Mouse (Mus musculus) adrenal gland, postnatal 25 days (tissue): ENCODE results near the gene Gad1. TPM values are rescaled to one million over a fixed set of nuclear protein-coding genes. Genes with fewer than 3 reads are reported as not detected.

Experiments
- DNase-seq: peaks from one replicate; pipeline ENCODE4 v3.0.0; 2021; ENCODE audit warnings: mixed read lengths
- long read RNA-seq: library from polyadenylated mRNA; stranded (forward); transcript quantifications from one replicate; pipeline ENCODE4 v2.0.0, GENCODE M21; 2021
- total RNA-seq: library from RNA; stranded (reverse); gene quantifications from 2 replicates; pipeline ENCODE4 v1.2.3, GENCODE M21; 2021

The Gad1 gene
- total RNA-seq: 0.94 and 1.5 TPM in 2 replicates
- long read RNA-seq: 0 reads

DNA sequence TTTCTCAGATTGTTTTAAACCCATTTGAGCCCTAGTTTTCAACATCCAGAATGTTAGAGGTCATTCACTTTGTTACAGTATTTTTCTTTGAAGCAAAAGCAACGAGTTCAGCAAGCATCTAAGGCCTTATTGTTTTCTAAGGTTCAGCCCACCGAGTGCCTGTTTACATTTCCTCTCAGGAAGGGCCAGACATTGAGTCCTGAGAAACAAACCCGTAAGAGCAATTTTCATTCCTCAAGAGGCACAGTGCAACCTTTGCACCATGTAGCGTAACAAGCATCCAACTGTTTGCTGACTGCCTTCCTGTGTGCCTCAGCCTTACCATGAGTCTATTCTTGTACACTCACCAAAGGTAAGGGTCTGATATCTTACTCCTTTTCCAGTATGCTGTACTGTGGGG lies at the start of gene Gad1:
Gene Gad1 (plus strand): TSS at position 301 of the 400 bp plus-strand sequence.
- DNase-seq: no peak

GRCm38 (mm10) chr2:70503436-70503835 lies 49.4 kb upstream of the Gad1 start:
- no peak for DNase-seq

DNA sequence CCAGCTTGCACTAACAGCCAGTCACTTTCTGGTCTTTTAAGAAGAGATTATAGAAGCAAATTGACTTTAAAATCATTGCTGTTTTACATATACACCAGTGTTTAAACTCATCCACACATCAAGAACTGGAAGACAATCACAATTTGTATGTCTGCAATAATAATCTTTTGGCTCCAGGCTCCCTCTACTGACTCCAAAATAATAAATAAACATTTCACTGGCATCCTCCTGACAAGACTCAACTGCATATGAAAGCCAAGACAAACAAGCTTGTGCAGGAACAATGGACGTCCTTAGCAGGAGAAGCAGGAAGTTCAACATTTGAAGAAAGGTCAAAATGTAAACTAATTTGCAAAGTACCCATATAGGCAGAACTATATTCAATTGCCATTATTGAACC lies 47.6 kb upstream of the Gad1 start:
- no peak for DNase-seq

DNA sequence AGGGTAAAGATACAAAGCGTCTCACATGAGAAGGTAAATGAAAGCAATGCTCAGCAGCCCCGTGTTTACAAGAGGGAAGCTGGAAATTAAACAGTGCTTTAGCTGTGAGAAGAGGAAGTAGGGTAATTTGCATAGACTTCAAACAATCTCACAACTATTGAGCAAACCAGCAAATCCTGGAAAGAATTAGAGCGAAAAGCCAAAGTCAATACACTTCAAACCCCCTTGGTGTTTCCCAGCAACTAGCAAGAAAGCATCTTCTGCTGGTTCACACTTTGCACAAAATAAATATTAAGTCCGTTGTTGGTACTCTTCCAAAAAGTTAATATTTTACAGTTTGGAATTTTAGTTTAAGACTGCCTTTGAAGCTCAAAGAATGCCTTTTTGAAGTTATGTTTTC lies 47.0 kb upstream of the Gad1 start:
- DNase-seq: no peak

GRCm38 (mm10) chr2:70506372-70506771 lies 46.5 kb upstream of the Gad1 start:
- DNase-seq: no peak

GRCm38 (mm10) chr2:70508496-70508895 lies 44.4 kb upstream of the Gad1 start, which contains the start of gene Erich2:
Erich2 (plus strand) TSS chr2:70508819.
- DNase-seq: no peak

GRCm38 (mm10) chr2:70509021-70509632 lies 43.7 kb upstream of the Gad1 start:
- DNase-seq: peak; percentile 91

- DNase-seq: peak; percentile 68
These were observed 14.6 kb upstream of the Gad1 start for GRCm38 (mm10) chr2:70538283-70538682.

GRCm38 (mm10) chr2:70550671-70551070 lies 2.2 kb upstream of the Gad1 start:
- DNase-seq: no peak

DNA sequence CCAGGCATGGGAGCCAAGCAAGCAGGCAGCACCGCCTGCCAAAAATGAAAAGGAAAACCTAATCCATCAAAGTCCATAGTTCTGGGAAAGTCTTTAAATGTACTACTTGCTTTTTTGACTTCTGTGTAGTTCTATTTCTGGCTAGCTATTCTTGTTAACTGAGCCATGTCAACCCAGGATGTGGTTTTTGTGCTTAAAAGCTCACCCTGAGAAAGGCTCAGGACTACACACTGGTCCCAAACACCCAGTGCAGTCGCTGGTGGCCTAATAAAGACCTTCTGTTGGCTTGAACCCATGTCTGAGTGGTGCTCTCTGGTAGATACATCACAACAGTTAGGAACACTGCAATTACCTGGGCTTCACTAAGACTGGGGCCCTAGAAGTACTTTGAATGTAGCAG lies 1.4 kb upstream of the Gad1 start:
- no peak for DNase-seq

- no peak for DNase-seq
These were observed 739 bp upstream of the Gad1 start for GRCm38 (mm10) chr2:70552067-70552598.

DNA sequence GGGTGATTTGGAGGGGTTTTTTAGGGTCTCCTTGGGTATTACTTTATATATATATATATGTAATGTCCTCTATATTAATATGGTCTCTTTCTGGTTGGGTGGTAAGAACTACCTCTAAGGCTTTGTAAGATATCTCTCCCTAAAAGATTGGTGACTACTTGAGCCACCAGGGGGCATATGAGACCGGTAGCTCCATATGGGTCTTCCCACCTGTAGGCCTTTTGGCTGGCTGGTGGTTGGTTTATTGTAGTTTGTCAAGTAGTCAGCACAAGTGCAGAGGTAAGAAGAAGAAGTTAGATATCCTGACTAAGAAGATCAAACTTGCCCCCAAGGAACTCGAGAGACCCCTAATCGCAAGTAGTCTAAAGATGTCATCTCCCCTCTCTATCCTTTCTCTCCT lies 954 bp downstream of the Gad1 start:
- DNase-seq: no peak

GRCm38 (mm10) chr2:70558112-70558842 lies 5.4 kb downstream of the Gad1 start:
- peak; percentile 76 for DNase-seq

- DNase-seq: no peak
These were observed 6.1 kb downstream of the Gad1 start for GRCm38 (mm10) chr2:70558843-70559451.

- DNase-seq: peak; percentile 76
These were observed 6.6 kb downstream of the Gad1 start for GRCm38 (mm10) chr2:70559520-70559919.

DNA sequence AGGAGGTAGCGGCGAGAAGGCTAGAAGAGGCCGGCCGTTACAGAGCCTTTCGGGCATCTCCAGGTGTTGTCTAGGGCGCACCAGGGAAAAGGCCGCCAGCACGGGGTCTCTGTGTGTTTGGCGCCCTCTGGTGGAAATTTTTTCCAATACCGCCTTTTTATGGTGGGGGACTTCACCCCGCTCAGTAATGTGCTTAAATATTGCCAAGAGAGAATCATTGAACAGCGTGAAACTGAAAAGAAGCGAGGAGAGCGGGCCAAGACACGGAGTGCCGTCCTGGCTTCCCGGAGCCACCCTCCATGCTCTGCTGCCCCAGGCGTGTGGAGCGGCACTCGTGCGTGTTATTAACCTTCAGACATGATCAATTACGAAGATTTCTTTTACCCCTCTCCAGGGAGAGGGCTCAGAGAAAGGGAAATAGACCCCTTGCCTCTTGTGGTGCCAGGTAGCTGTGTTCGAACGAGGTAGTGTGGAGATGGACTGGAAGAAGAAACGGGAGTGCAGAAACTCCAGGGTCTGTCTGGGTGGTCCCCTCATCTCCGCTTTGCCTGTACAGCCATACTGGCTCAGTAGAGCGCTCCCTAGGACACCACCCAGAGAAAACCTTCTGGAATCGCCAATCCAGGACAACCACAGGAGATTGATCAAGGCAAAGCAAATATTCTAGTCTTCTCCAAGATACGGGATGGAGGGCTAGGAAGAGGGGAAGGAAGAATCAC lies 8.4 kb downstream of the Gad1 start:
- DNase-seq: peak; percentile 37

- no peak for DNase-seq
These were observed 9.2 kb downstream of the Gad1 start for GRCm38 (mm10) chr2:70562011-70562491.

GRCm38 (mm10) chr2:70562611-70562980 lies 9.7 kb downstream of the Gad1 start:
- no peak for DNase-seq

GRCm38 (mm10) chr2:70562981-70563671 lies 10.3 kb downstream of the Gad1 start:
- DNase-seq: no peak

GRCm38 (mm10) chr2:70563721-70564645 lies 11.1 kb downstream of the Gad1 start:
- DNase-seq: no peak
